Mouse (Mus musculus) gastrocnemius, postnatal 10 days (tissue): ENCODE measurements at regions not wholly inside any gene's neighbourhood (a gene's known extent, or its start where the extent isn't known, plus 50 kb on each side); places are given as distances from the start of the nearest gene placed in this dataset.

Experiments
- DNase-seq: peaks from one replicate; pipeline ENCODE4 v3.0.0; 2021; ENCODE audit warnings: mixed read lengths

DNA sequence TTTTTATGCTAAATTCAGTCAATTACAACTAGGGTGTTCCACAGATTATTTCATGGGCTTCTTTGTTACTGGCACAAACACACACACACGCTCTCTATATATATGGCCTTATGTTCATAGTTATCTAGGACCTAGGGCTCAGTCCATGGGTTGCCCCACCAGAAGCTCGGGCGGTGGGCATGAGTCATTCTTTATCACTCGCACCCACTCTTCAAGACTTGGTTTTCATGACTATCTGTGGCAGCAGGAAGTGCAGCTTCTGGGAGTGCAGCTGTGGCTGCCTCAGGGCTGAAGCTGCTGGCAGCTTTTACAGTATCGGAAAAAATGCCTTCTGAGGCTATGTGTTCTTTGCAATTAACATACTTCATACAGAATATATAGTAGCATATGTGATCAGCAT, 198.7 kb downstream of the Ipo11 start:
- no peak for DNase-seq

DNA sequence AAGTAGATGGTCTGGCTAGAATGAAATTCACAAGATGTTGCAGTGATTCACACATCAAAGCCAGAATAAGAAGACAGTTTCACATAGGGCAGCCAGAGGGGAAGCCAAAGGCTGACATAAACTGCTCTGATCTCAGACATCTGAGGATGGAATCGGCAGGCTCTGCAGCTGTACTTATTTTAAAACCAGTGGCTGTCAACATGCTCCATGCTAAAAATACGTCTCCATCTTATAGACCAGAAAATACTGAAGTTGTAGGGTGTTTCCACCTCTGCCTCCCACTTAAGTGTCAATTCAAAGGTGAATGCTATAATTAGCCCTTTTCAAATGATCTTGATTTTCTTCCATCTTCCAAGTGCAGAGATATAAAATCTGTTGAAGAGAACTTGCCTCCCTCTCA, 202.4 kb downstream of the Ipo11 start:
- no peak for DNase-seq

DNA sequence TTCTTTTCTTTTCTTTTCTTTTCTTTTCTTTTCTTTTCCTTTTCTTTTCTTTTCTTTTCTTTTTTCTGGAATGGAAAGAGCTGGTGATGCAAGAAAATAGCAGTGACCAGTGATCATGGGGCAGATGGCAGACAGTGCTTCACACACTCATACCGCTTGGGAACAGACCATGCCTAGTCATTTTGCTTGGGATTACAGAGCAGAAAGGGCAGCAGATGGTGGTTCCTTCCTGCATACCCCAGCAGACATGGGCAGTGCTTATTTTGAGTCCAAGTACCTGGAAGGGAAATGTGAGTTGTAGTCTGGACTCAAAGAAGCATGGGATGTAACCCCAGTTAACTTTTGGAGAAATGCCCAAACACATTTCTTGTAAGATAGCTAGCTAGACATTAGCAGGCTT, 203.9 kb downstream of the Ipo11 start:
- no peak for DNase-seq

DNA sequence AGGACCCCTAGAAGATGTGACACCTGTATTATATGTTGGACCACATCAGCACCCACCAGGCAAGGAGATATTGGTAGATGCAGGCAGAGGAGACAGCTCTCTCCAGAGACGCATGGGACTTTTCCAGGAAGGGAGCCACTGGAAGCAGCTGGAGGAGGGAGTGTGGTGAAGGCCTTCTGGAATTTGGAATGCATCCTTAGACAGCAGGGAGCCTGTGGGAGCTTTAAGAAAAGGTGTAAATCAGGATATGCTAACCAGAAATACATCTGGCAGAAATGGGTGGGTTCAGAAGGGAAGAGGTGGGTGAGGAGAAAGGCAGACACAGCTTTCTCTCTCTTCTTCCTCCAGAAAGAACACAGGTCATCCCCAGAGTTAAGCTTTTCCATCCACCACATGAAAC, 213.4 kb downstream of the Ipo11 start:
- DNase-seq = no peak

DNA sequence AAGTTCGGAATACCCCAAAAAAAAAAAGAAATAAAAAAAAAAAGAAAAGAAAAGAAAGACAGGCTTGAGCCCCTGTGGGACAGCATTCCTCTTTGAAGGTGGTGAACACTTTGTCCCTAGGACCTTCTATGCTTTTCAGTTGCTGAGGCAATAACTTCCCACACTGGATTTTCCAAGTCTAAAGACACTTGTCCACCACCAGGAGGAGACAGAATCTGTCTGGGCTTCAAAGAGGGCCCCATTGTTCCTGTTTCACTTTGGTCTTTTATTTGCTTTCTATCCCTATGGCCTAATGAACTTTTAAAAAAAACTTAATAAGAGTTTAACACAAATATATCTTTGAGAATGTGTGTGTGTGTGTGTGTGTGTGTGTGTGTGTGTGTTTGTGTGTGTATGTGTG, 215.6 kb downstream of the Ipo11 start:
- DNase-seq = no peak

DNA sequence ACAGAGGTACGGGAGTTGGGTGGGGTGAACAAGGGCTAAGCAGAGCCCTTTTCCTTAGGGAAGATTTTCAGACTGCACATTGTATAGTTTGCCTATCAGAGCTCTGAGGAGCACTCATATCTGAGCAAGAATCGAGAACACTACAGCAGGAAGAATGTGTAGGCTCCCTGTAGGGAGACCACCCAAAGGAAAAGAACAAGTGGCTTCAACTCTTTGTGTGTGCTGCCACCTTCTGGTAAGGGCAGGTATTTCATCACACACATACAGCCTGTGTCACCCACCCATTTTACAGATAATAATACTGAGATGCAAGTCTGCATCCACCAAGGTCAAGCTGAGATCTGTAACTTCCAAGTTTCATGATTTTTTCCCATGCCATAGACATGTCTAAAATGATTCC, 221.0 kb downstream of the Ipo11 start:
- DNase-seq = peak; percentile 15

DNA sequence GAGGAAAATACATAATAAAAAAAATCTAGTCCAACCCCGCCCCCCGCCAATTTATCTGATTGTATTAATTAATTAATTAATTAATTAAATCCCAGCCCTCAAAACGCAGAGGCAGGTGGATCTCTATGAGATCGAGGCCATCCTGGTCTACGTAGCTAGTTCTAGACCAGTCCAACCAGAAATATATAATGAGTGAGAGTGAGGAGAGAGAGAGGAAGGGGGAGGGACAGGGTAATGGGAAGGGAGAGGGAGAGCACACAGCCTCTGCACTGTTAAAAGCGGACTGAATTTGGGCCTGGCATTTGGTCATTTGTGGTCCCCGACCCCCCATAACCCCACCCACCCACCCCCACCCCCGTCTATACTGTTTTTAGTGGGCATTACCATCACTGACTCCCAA, 221.5 kb downstream of the Ipo11 start:
- DNase-seq = no peak

DNA sequence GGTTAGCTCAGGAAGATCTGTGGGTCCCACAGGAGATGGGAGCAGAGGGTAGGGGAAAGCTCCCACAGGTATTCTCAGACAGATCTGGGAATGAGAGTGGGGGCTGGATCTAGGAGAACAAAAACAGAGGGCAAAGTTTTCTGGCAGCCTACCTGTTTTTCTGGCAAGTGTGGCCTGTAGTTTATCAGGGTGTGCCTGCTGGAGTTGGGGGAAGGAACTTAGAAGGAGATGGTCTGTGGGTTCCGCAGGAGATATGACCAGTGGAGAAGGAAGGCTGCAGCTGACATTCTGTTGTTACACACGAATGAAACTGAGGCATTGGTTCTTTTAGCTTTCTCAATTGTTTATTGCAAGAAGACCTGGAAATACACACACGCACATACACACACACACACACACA, 226.2 kb downstream of the Ipo11 start:
- no peak for DNase-seq

DNA sequence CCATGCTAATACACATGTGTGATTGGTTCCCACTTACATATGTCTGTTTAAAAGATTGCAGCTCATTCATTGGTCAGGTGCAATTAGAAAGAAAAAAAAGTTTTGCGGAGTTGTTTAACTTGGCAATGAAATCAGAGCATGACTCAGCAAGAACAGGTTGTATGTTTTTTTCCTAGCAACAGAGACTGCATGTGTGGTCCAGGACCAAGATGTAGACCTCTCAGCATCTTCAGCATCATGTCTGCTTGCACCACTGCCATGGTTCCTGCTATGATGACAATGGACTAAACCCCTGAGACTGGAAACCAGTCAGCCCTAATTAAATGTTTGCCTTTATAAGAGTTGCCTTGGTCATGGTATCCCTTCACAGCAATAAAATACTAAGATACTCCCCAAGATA, 236.4 kb downstream of the Ipo11 start:
- DNase-seq = no peak

DNA sequence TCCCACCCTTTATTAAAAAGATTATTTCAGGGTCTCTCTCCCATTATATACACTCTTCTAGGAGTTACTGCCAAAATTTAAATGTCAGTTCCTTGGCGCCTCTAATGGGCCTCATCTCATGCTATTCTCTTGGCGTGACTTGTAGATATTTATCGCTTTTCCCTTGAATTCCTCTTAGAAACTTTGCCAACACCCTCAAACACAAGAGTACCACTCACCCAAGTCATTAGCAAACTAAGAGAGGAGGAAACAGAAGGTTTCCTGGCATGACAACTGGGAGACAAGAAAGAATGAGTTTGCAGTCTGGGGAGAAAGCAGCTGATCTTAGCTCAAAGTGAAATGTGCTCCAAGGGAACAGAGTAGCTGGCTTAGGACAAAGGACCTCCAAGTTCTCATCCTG, 236.8 kb downstream of the Ipo11 start:
- DNase-seq = no peak

DNA sequence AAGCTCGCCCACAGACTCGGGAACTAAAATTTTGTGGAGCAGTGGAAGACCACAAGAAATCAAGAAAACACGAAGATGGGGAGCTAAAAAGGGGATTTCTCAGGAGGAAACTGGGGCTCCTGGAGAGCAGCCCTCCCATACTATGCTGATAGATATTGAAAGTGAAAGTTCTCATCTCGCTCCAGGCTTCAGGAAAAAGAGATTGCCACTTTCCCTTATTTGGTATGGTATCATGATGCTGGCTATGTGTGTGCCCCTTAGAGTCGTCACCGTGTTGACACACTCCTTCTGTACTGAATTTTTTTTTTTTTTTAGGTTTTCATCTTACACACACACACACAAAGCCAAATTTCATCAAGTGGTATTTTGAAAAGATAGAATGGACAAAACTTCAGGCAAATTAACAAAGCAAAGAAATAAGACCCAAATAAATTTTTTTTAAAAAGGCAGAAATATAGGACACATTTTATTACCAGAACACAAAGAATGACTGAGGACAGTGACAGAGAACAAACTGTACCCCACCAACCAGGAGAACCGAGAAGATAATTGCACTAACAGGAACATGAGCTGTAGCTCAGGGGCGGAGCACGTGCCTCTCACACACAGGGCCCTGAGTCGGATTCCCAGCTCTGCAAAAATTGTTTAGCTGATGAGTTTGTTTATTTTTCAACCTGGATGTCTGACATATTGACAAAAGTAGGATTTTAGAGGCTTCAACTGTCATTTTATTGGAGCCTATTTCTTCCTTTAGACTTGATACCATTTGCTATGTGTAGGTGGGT, 244.8 kb downstream of the Ipo11 start:
- no peak for DNase-seq

DNA sequence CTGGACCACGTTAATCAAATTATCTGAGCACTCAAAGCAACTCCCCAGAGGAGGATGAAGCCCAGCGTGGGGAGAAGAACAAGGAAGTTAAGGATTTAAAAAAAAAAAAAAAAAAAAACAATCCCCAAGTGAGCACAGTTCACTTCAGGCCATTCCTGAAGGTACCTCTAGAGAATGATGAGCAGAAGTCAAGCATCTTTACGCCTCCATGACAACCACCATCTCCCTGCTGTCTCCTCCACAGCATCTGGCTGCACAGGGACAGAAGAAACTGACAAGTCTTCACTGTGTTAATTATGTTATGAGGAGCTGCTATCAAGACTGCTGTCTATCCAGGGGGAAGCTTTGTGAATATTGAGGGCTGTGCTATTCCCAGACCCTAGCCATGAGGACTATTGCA, 246.6 kb downstream of the Ipo11 start:
- DNase-seq = no peak

DNA sequence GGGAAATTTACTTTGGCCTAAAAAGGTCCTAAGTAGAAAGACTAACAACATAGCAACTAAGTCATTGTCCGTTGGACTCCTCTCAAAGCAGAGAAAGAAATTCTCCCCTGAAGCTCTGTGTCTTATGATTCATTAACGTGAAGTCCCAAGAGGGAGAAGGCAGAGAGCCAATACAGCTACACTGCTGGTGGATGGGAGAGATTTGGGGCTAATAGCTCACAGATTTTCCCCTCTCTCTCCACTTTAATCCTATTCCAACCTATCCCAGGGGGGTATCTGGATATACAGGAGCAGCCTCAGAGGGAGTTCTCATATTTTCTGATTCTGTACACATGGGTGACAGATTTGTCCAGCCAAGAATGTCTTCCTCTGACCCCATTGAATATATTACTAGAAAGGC, 247.1 kb downstream of the Ipo11 start:
- no peak for DNase-seq

DNA sequence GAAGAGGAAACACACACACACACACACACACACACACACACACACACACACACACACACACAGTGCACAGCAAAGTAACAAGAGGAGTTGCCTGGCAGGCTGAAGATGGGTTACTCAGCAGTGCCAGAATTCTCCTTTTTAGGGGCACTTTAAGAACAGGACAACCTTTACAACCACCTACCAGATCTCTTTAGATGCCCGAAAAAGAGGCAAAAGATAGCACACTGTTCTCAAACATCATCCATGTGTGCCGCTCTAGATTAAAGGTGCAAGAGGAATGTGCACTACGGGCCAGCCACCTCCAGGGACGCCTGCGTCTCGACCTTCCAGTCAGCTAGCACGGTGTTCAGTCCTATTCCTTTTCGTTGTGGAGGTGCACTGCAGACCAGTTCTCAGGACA, 247.7 kb downstream of the Ipo11 start:
- DNase-seq = no peak

DNA sequence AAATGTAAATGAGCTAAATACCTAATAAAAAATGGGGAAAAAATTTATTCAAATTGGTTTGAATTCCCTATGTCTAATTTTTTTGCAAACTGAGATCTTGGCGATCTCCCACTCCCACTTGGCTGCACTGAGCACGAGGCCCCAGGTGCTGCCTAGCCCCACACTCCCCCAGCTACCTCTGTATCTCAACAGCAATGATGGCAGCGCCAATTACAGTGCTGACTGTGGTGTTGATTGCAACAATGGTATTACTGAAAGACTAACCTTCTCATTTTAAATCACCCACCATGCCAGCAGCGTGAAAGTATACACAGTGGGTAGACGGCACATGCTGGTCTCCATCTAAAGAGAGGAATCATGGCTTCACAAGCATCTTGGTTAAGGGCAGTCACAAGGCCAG, 267.1 kb downstream of the Ipo11 start:
- DNase-seq = no peak

DNA sequence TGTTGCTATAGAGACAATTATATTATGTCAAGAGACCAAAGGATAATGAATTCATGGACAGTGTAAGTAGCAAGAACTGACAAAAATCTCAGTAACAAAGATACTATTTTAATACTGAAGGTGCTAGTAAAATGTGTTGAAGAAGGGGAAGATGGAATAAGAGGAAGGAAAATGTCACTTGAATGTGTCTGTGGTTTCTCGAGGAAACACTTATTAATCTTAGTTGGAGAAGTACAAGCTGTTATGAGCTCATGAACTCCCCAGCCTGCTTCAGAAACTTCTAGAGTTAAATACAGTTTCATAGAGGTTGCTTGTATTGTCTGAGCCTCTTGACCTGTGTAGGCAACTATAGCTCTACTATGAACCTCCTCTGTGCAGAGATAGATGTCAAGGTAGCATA, 274.6 kb downstream of the Ipo11 start:
- no peak for DNase-seq

DNA sequence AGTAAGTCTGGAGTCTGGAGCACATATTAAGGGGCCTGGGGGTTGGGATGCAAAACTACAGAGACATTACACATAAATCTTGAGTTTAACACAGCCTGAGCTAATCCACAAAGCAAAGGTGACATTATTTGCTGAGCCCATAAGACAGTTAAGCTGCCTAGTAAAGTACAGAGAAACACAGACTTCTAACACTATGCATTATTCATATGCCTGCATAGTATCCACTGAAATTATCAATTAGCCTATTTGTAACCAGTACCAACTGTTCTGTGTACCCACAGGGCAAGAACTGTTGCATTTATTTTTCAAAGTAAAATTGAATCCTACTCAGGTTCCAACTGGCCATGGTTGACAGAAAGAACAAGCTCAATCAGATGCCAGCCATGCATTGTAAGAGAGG, 287.4 kb downstream of the Ipo11 start:
- no peak for DNase-seq

DNA sequence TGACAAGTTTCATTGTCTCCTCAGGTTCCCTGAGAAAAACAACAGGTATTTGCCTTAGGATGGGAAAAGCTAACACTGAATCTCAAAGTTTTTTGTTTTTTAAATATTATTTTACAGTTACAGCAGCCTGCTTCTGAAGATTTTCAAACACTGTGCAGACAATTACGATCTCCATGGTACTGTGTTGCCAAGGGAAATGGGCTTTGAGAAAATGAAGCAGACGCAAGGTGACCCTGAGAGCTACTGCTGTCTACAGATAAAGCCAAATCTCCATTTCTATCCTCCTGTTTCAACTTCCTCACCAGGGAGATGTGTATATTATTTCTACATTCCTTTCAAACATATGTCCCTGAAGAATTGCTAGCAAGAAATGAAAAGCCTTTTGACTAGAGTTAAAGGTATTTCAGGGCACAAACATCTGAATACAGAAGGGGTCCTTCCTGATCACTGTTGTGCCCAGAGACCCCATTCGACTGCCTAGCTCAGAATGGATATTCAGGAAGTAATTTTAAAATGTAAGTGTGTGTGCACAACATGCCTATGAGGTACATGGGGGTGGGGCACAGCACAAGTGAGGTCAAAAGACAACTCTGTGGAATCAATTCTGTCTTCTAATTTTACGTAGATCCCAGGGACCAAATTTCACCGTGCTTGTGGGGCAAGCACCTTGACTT, 293.3 kb downstream of the Ipo11 start:
- no peak for DNase-seq

DNA sequence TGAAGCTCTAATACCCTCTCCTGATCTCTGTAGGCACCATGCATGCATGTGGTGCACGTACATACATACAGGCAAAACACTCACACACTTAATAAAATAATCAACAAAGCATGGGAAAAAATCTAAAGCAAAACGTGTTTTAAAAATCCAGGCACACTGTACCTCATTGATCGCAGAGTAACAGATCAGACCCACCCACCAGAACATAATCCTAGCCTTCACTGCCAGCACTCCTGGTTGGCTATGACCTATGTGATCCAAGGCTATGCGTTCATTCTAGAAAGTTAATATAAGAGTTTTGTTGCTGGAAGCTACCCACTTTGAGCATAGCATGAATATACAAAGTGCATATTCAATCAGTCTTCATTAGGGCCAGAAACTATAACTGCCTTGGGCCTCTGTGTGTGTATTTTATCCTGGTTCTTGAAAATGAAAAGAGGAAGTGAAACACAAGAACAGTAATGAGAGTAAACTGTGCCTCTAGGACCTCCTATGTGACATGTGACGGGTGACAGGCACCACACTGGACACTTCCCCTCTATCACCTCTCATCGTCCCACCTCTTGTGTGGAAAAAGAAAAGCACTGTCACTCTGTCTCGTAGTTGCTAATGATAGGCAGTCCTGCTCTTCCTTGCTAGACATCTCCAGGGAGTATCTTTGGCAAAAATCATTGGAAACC, 297.9 kb downstream of the Ipo11 start:
- DNase-seq = no peak

DNA sequence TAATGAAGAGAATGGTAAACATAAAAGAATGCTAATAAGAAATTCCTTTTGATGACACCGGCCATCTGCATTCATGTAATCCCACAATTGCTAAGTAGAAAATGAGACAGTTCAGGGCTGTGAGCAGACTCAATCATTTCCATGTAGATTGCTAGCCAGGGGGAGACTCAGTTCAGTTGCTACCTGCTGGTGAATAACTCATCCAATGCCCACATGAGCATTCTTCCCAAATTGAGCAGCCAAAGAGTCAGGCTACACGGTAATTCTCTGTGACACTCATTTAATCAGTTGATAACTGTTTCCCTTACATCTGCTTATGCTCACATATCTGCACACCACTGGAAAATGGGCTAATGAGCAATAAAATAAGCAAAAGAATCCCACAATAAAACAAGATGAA, 345.0 kb downstream of the Ipo11 start:
- no peak for DNase-seq

DNA sequence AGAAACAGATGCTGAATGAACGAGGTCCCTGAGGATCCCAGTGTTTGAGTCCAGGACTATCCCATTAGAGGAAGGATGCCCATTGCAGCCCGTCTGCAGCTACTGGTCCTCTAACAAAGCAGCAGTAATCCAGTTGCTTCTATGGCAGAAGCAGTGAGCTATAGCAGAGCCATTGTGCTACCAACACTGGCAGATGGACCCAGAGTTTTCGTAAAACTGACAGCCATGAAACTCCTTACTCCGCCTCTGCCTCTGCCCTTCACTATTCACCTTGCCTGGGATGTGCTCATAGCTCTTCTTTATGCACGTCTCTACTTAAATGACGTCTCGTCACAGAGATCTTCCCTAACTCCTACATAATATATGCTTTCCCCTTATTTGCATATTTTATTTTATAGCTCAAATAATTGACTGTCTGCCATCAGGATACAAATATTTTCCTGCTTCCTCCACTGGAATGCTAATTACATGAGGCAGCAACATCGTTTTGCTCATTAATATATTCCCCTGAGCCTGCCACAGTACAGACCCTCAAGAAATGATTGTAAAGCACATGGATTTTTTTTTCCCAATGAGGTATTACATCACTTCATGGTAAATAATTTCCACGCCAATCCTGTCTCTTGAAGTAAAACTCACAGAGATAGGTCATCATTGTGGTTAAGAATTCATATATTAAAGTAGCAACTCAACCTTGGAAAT, 368.9 kb downstream of the Ipo11 start:
- no peak for DNase-seq

DNA sequence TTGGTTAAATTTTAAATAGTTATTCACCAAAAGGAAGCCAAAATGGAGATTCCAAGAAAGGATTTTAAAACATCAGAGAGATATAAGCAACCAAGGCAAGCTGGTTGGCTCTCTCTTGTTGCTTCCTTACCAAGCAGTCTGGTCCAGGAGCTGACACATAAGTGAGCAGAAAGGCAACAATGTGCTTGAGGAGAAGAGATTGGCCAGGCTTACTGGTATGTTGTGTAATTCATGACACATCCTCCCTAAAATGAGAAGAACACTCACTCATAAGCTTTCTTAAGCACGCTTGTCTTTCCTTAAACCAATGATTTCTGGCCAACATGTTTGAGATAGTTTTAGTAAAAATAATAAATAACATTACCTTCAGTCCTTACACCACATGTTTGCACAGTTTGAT, 374.2 kb downstream of the Ipo11 start:
- no peak for DNase-seq

DNA sequence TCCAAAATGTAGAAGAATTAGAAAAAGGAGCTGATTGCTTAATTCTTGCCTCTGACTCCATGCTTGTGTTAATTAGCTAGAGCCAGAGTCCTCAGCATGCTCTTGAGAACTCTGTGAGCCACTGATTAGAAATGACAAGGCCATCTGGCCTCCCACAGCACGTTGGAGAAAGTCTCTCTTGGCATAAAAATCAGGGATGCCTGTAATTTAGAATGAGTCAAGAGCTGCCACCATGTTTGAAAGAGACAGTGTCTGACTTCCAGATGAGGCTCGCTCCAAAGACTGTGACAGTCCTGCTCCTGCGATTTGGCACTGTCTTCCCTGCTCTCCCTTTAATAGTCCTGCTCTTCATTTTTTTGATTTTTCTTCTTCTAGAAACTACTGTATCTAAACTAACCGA, 374.6 kb downstream of the Ipo11 start:
- DNase-seq = no peak
